Mouse (Mus musculus) G1E-ER4 (cell line): ENCODE results near the gene Dbt. TPM values are rescaled to one million over a fixed set of nuclear protein-coding genes. Genes with fewer than 3 reads are reported as not detected.

ENCODE experiments used
- GATA1 ChIP-seq: IDR thresholded peaks from one replicate; pipeline ENCODE4 v1.8.0; 2012; ENCODE audit warnings: low read length, inconsistent platforms
- polyA plus RNA-seq: library from polyadenylated mRNA; stranded (reverse); fragments of >175 nt; gene quantifications from 2 replicates; pipeline ENCODE4 v1.2.3, GENCODE M21; 2012

Gene Dbt
- polyA plus RNA-seq, result 1.2 and 1.4 TPM in 2 replicates

DNA sequence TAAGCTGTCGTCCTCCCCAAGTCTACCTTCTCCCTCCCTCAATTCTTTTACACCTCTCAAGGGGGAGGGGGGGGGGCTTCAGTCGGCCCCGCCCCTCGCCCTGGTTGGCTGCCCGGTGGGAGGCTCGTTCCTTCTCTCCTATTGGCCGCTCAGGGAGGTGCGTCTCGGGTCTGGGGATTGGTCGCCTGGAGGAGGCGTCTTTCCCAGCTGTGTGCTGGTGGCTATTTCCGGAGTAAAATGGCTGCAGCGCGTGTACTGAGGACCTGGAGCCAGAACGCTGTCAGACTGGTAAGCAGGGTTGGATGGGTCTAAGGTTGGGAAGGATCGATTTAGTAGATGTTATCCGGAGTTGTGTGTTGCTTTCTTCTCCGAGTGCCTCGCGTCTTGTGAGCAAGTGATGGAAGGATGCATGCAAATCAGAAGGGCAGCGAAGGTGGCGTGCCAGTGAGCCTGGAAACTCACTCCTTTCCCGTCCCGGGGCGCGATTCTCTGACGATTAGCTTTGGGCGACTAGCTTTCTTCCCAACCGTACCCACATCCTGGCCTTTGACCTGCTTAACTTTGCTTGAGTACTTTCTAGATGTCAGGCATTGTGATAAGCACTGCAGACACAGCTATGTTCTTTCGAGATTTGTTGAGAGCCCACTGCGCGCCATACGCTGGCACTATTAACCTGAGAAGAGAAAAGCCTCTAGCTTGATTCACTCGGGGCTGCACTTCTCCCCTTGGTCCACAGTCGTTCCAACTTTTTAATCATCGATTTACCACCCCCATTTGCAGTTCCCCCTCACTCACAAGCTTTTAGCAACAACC is at the start of gene Dbt:
Gene Dbt, plus strand, starts transcription at position 167 of the 813 bp plus-strand sequence.
- TF ChIP-seq GATA1, result no peak

DNA sequence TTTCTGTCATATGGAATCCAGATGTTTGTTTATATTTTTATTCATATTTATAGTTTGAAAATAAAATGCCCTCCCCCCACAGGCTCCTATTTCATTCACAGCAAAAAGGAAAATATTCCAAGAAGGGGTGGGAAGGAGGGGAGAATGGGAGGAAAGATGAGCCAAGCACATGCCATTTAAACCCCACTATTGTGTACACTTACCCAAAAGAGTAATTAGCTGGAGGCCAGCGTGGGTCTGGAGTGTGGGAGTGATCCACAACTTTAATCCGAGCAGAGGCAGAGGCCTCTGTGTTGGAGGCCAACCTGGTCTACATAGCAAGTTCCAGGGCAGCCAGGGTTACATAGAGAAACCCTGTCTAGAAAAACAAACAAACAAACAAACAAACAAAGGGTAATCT is 48.6 kb upstream of the Dbt start:
- TF ChIP-seq GATA1, result no peak

DNA sequence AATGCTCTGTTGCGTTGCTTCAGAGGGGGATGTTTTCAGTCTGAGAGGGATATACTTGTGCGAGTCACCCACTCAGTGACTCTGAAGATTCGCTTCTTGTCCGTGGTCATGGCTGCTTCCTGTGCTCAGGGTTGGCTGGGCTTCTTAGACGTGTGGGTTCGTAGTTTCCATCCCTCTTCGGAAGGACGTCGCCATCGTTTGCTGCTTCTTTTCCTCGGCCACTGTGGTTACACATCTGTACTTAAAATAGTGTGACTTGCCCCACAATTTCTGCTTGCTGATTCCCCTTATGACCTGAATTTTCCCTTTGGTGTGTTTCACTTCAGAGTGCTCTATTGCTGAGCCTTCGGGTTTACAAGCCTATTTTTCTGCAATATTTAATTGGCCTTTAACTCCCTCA is 47.2 kb upstream of the Dbt start:
- no peak for TF ChIP-seq GATA1

DNA sequence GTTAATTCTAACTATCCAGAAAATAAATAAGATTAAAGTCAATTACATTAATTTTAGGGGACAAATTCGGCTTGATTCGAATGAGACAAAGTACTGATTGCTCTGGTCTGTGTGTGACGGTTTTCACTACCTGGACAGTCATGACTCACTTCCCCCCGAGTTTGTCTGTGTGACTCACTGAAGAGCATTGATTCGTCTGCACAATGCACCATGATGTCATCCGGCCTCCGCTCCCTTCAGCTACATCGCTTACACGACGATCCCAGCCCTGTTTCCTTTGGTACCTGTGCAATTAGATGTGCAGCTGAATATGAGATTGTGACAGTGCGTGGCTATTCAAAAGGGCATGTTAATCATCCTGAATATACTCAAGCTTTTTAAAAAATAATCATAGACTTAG is 38.3 kb upstream of the Dbt start:
- TF ChIP-seq GATA1, result no peak

DNA sequence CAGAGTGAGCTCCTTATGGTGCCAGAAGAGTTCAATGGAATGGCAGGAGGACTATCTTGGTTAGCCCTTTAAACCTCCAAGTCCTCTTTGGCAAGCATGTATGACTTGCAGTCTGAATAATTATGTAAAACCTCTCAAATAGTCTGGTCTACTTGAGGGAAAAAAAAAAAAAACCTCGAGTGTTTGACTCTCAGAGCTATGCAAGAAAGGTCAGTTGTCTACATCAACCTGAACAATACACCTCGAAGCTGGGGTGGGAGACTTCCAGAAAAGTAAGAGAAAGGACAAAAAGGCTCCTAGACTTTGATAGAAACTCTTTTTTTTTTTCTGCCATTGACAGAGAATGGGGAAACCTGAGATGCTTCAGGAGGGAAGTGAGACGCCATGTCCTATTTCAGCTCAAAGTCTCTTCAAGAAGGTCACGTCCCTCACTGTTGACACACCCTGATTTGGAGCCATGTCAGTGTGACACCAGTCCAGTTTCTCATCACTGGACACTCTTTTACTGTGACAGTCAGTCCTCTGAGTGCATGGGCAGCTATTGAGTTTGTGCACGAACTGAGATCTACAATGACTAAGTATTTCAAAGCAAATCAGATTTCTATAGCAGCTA is 36.1 kb upstream of the Dbt start:
- TF ChIP-seq GATA1, result no peak

DNA sequence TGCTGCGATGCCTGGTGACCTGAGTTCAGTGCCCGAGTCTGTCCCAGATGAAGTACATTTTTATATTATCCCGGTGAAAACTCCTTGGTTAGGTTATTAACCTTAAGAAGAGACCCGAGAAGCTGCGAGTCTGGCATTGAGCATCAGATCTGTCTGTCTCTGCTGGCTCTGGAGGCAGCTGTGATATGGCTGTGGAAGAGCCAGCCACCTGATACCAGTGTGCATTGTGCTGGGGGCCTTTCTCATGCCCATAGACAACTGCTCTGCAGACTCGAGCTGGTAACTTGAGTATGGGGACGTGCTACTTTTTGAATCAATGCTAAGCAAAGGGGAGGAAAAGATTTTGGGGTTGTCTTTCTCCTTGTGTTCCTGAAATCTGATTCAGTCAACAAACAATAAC is 35.5 kb upstream of the Dbt start:
- no peak for TF ChIP-seq GATA1

DNA sequence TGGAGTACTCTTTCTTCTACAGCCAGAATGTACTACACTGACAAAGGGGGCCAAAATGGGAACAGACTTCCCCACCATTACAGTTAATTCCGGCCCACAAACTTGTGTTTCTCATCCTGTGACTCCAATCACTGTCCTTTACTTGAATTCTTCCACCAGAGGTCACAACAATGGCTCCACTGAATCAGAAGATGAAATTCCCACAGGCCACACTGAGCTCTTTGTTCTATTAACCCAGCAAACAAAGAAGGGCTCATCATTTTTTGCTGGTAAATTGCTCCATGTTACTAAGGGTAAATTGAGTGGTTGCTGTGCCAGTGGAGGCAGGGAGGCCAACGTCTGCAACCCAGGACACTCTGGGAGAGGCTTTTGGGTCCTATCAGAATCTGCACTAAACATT is 32.8 kb upstream of the Dbt start:
- TF ChIP-seq GATA1, result no peak

DNA sequence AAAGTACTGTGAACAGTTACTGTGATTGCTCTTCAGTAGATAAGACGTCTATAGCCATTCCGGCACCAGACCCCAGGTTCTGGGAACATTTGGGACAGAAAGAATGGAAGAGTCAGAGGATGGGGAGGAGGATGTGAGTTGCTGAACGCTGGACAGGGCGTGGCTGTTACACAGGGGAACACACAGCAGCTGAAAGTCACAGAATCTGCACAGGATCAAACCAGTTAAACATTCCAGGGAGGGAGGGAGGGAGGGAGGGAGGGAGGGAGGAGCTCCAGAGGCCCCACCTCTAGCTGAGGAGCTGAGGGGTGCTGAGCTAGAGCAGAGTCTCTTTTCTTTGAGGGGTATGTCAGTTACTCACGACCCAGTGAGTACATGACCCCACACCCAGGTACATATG is 31.9 kb upstream of the Dbt start:
- no peak for TF ChIP-seq GATA1

DNA sequence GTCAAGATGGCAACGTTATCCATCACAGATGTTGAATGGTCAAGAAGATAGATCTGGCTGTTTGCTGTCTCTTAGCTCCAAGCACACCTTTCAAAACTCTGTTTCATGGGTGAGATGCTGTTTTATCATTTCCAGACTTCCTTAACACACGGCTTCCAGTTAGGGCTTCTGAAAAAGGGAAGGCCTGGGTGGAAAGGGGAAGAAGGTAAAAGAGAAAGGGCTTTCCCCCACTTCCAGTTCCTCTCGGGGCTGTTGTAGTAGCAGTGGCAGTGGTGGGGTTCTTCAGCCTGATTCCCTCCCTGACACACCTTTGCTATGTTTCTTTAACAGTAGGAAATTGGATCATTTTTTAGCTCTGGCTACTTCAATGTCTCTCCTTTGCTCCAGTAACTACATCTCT is 30.1 kb upstream of the Dbt start:
- no peak for TF ChIP-seq GATA1

DNA sequence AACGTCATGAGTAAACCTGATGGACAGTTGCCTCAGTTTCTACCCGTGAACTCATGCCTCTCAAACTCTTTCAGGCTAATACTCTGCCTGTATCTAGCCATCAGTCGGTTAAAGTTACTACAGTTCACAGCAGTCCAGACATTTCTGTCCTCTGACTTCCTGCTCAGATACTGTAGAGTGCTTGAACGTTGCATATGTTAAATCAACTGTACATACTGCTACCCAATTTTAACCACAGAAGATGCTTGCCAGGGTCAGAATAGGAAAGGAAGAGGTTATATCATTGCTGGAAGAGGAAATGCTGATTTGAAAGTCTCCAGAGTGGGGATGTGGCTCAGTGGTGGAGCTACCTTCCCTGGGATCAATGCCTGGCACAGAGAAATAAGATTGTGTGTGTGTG is 29.6 kb upstream of the Dbt start:
- TF ChIP-seq GATA1, result no peak

DNA sequence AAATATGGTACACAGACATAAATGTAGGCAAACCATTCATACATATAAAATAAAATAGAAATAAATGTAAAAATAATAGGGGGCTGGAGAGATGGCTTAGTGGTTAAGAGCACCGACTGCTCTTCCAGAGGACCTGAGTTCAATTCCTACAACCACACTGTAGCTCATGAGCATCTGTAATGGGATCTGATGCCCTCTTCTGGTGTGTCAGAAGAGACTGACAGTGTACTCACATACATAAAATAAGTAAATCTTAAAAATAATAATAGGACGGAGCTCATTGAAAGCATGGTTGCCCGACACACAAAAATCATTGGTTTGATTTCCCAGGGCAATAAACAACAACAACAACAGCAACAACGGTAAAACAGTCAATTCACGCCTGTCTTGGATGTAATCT is 21.9 kb upstream of the Dbt start:
- no peak for TF ChIP-seq GATA1

DNA sequence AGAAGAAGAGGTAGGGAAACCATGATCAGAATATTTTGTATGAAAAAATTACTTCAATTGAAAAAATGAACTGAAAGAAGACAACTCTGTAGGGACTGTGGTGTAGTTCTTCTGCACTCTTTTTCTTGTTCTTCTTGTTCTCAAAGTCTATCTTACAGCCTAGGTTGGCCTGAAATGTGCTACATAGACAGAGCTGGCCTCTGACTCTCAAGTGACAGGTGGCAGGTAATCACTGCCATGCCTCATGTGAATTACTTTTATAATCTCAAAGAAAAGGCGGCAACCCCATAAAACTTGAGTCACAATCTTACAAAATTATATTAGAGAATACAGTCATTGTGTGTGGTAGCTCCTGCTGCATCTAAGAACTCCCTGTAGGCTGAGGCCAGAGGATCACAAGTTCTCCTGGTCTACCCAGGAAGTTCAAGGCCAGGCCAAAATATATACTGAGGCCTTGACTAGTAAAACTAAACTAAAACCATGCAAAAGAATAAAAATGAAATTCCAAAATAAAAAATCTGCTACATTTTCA is 20.9 kb upstream of the Dbt start:
- TF ChIP-seq GATA1, result no peak

DNA sequence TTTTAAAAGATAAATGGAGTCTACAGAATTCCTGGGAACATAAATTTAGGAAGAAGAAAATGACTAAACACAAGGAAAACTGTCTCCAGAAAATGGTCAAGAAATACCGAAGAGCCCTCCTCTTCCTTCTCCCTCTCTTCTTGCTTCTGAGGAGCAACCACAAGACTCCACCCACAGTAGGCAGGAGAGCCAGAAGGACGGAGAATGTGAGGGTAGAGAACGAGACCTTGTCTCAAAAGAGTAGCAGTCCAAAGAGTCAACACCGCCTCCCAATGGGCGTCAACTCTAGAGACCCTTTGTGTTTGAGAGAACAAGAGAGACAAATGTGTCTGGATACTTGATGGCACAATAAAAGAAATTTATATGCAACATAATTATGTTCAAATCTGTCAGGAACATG is 19.2 kb upstream of the Dbt start:
- no peak for TF ChIP-seq GATA1

DNA sequence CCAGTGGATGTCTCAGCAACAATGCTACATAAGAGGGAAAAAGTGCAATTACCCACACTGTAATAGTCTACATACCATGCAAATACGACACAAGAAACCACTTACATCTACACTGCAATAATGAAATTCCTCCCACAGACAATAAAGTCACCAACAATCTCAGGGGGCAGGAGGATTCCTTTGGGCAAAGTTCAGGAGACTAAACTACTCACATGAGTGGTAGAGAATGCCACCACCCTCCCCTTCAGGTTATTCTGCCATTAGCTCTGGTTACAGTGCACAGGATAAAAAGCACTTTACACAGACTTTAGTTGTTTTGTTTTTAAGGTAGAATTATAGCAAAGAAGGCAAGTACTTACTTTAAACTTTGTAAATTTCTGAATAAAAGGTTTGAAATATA is 17.2 kb upstream of the Dbt start:
- TF ChIP-seq GATA1, result no peak

DNA sequence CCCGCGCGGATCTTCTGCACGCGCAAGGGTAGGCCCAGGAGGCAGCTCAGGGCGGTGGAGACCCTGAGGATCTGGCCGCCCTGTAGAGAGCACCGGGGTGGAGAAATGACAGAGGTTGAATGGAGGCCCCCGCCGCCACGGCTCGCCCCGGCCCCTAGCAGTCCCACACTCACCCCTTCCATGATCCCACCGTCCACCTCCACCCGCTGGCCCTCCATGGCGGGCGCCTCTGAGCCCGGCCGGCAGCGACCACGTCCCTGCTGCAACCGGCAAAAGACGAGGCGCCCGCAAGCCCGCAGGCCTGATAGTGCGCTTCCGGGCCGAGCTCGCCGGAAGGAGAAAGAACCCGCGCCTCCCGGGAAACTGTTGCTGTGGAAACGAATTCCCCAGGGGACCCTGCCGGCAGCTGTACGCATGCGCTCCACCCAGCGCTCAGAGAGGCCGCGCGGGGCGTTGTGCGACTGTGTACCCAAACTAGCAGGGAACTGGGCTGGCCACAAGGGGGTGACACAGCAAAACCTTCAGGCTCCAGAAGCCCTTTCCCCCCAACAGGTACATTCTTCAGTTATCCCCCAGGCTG is 5.0 kb upstream of the Dbt start, which contains the start of gene Rtca:
Gene Rtca, minus strand, starts transcription at position 437 of the 580 bp plus-strand sequence.
- TF ChIP-seq GATA1, result no peak

DNA sequence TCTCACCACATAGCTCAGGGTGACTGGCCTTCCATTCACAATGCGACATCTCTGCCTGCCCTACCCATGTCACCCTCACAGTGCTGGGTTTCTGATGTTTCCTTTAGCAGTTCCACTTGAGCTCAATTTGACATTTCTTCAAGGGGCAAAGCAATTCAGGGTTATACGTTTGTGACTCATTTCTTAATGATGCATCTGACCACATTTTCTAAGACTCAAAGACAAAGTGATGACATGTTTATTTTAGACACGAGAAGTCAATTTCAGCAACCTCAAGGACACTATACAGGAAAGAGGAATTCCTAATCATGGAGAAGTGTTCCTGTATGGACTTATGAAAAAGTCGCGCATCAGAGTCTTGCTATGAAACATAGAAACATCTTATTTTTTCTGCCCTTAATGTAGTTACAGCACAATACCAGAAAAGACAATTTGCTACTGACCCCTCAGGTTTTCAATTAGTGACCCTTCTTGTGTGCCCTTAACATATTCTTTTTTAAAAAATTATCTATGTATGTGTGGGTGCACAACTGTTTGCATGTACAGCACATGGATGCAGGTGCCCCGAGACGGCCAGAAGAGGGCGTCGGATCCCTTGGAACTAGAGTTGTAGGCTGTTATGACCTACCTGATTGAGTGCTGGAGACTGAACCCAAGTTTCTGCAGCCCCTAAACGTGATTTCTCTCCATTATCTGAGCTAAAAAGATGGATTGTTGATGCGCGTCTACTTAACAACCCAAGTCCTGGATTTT is 543 bp upstream of the Dbt start:
- TF ChIP-seq GATA1, result no peak
